Mouse (Mus musculus): Measurements from ENCODE around the gene Flna. TPM values are rescaled to one million over a fixed set of nuclear protein-coding genes. Genes with fewer than 3 reads are reported as not detected.
"Not testable (repeated sequence)": the region's sequence is repeated elsewhere in the genome, so short reads cannot be mapped to it uniquely, and the experiment has no call there.

Gene Flna
- polyA plus RNA-seq, 1 experiment: 141 TPM

GRCm38 (mm10) chrX:74244614-74245083, 5.0 kb downstream of the Flna start:
- 11% methylated on average over 3 of the region's 3 CpGs for WGBS
- Histone ChIP-seq H3K4me1 (ENCODE audit: control insufficient read depth, insufficient read depth, low read length) (no peaks in the 10 kb centered on the region; the same call in 1 of the 2 replicates), H3K27me3 (ENCODE audit: control insufficient read depth, insufficient read depth, low read length) (no peaks in the 10 kb centered on the region), H3K4me3 (replicated peaks; ENCODE audit: insufficient read depth, low read depth, low read length) (no peak overlapping the region), H3K27ac (ENCODE audit: insufficient read depth, low read length) (no peak overlapping the region)
- TF ChIP-seq POLR2A (IDR thresholded peaks at IDR 0.05; ENCODE audit: borderline replicate concordance, insufficient read depth, low read length) (no peak), CTCF (IDR thresholded peaks at IDR 0.05; ENCODE audit: borderline replicate concordance, insufficient read depth, low read depth, low read length) (no peak)
- no peak for DNase-seq

GRCm38 (mm10) chrX:74243807-74244206, 5.8 kb downstream of the Flna start:
- Histone ChIP-seq H3K4me3 (replicated peaks; ENCODE audit: insufficient read depth, low read depth, low read length) (no peak overlapping the region), H3K4me1 (ENCODE audit: control insufficient read depth, insufficient read depth, low read length) (no peaks in the 10 kb centered on the region; the same call in 1 of the 2 replicates), H3K27me3 (ENCODE audit: control insufficient read depth, insufficient read depth, low read length) (no peaks in the 10 kb centered on the region), H3K27ac (ENCODE audit: insufficient read depth, low read length) (no peak overlapping the region)
- no peak for DNase-seq
- no peak for TF ChIP-seq CTCF (IDR thresholded peaks at IDR 0.05; ENCODE audit: borderline replicate concordance, insufficient read depth, low read depth, low read length)
- TF ChIP-seq POLR2A (IDR thresholded peaks at IDR 0.05; ENCODE audit: borderline replicate concordance, insufficient read depth, low read length): no peak
- WGBS: 60% methylated on average over 3 of the region's 3 CpGs

GRCm38 (mm10) chrX:74243396-74243795, 6.2 kb downstream of the Flna start:
- no peak for TF ChIP-seq POLR2A (IDR thresholded peaks at IDR 0.05; ENCODE audit: borderline replicate concordance, insufficient read depth, low read length)
- no peak for TF ChIP-seq CTCF (IDR thresholded peaks at IDR 0.05; ENCODE audit: borderline replicate concordance, insufficient read depth, low read depth, low read length)
- Histone ChIP-seq H3K4me3 (replicated peaks; ENCODE audit: insufficient read depth, low read depth, low read length) (no peak overlapping the region), H3K27ac (ENCODE audit: insufficient read depth, low read length) (no peak overlapping the region)

GRCm38 (mm10) chrX:74240332-74240731, 9.3 kb downstream of the Flna start:
- Histone ChIP-seq H3K4me1 (ENCODE audit: control insufficient read depth, insufficient read depth, low read length) (no peaks in the 10 kb centered on the region; the same call in 1 of the 2 replicates), H3K27me3 (ENCODE audit: control insufficient read depth, insufficient read depth, low read length) (no peaks in the 10 kb centered on the region), H3K27ac (ENCODE audit: insufficient read depth, low read length) (no peak overlapping the region), H3K4me3 (replicated peaks; ENCODE audit: insufficient read depth, low read depth, low read length) (no peak overlapping the region)
- no peak for DNase-seq
- WGBS: 83% methylated on average over 4 of the region's 4 CpGs
- TF ChIP-seq CTCF (IDR thresholded peaks at IDR 0.05; ENCODE audit: borderline replicate concordance, insufficient read depth, low read depth, low read length) (no peak), POLR2A (IDR thresholded peaks at IDR 0.05; ENCODE audit: borderline replicate concordance, insufficient read depth, low read length) (no peak)

More at GRCm38 (mm10) chrX:74243396-74243795, 6.2 kb downstream of the Flna start:
- 77% methylated on average over 2 of the region's 2 CpGs for WGBS
- DNase-seq: no peak
- Histone ChIP-seq H3K4me1 (ENCODE audit: control insufficient read depth, insufficient read depth, low read length) (no peaks in the 10 kb centered on the region; the same call in 1 of the 2 replicates), H3K27me3 (ENCODE audit: control insufficient read depth, insufficient read depth, low read length) (no peaks in the 10 kb centered on the region)

DNA sequence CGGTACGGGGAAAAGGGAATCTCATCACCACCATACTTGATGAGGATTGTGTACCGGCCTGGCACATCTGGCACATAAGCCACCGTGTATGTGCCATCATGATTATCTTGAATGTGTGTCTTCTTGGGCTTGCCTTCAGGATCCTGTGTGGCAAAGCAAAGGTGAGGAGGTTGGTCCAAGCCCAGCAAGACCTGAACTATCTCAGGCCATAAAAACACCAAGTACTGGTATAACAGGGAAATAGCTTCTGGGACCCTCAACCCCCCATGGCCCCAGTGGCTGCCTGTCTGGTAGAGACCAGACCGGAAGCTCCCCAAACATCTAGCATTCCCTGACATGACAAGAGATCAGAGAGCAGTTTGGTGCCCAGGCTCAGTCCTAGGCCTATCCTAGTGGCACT, 16.4 kb downstream of the Flna start:
- no peak overlapping the region for H3K27ac ChIP-seq (ENCODE audit: insufficient read depth, low read length)
- 94% methylated on average over 5 of the region's 5 CpGs for WGBS
- TF ChIP-seq CTCF (IDR thresholded peaks at IDR 0.05; ENCODE audit: borderline replicate concordance, insufficient read depth, low read depth, low read length) (no peak), POLR2A (IDR thresholded peaks at IDR 0.05; ENCODE audit: borderline replicate concordance, insufficient read depth, low read length) (no peak)
- DNase-seq: no peak
- H3K4me3 ChIP-seq (replicated peaks; ENCODE audit: insufficient read depth, low read depth, low read length): no peak overlapping the region
- H3K27me3 ChIP-seq (ENCODE audit: control insufficient read depth, insufficient read depth, low read length): no peaks in the 10 kb centered on the region
- H3K4me1 ChIP-seq (ENCODE audit: control insufficient read depth, insufficient read depth, low read length): no peaks in the 10 kb centered on the region

GRCm38 (mm10) chrX:74230038-74230437, 19.6 kb downstream of the Flna start:
- WGBS: 90% methylated on average over 1 of the region's 1 CpGs
- TF ChIP-seq POLR2A (IDR thresholded peaks at IDR 0.05; ENCODE audit: borderline replicate concordance, insufficient read depth, low read length) (no peak), CTCF (IDR thresholded peaks at IDR 0.05; ENCODE audit: borderline replicate concordance, insufficient read depth, low read depth, low read length) (no peak)
- no peak for DNase-seq
- Histone ChIP-seq H3K27ac (ENCODE audit: insufficient read depth, low read length) (no peak overlapping the region), H3K4me1 (ENCODE audit: control insufficient read depth, insufficient read depth, low read length) (no peaks in the 10 kb centered on the region), H3K27me3 (ENCODE audit: control insufficient read depth, insufficient read depth, low read length) (no peaks in the 10 kb centered on the region), H3K4me3 (replicated peaks; ENCODE audit: insufficient read depth, low read depth, low read length) (no peak overlapping the region)

DNA sequence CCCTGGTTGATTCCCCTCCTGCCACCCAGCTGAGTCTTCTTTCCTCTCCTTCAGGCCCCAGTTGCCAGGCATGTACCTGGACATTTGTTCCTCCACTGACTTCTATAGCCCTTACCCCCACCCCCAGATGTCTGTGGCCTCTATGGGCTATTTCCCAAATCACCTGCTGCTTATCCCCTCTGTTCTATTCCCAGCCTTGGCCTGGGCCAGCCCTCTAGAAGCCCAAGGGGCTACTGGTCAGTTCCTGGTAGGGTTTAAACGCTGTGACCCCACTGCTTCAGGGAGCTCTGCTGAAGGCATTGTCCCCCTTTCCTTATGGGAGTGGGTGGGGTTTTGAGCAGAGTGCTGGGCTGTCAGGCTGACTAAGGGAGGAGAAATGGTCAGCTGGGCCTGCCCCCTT, 29.5 kb downstream of the Flna start:
- 40% methylated on average over 1 of the region's 1 CpGs for WGBS

DNA sequence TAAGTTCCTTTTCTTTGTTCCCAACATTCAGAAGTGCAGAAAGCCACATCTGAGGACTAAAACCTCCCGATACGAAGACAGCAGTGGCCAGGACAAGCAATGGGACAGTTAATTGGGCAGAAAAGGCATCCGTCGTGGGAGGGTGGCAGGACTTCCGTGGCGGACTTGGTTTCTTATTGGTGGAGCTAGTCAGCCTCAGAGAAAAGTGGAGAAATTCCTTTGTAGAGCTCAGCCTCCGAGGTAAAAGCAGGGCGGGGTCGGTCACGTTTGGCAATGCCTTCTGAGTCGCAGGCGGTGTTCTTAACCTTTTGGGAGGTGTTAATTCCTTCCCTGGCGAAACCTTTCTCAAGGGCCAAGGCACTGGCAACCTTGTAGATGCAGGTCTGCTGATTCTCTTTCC, 30.2 kb downstream of the Flna start:
- Histone ChIP-seq H3K4me1 (ENCODE audit: control insufficient read depth, insufficient read depth, low read length) (no peaks in the 10 kb centered on the region), H3K27me3 (ENCODE audit: control insufficient read depth, insufficient read depth, low read length) (no peaks in the 10 kb centered on the region), H3K4me3 (replicated peaks; ENCODE audit: insufficient read depth, low read depth, low read length) (no peak overlapping the region), H3K27ac (ENCODE audit: insufficient read depth, low read length) (no peak overlapping the region)
- DNase-seq: no peak
- no peak for TF ChIP-seq CTCF (IDR thresholded peaks at IDR 0.05; ENCODE audit: borderline replicate concordance, insufficient read depth, low read depth, low read length)
- no peak for TF ChIP-seq POLR2A (IDR thresholded peaks at IDR 0.05; ENCODE audit: borderline replicate concordance, insufficient read depth, low read length)
- WGBS: 54% methylated on average over 13 of the region's 13 CpGs

More for the DNA sequence above, 29.5 kb downstream of the Flna start:
- not testable (repeated sequence) for DNase-seq; H3K27ac ChIP-seq (ENCODE audit: insufficient read depth, low read length); H3K27me3 ChIP-seq (ENCODE audit: control insufficient read depth, insufficient read depth, low read length); H3K4me1 ChIP-seq (ENCODE audit: control insufficient read depth, insufficient read depth, low read length); H3K4me3 ChIP-seq (replicated peaks; ENCODE audit: insufficient read depth, low read depth, low read length)

Measured in cerebellum, adult 2 months (tissue).